Mouse (Mus musculus): ENCODE results near the gene Tbx3. TPM values are rescaled to one million over a fixed set of nuclear protein-coding genes. Genes with fewer than 3 reads are reported as not detected.

Tbx3 gene
- polyA plus RNA-seq, 1 experiment from 2014 or later: 20.6 TPM

DNA sequence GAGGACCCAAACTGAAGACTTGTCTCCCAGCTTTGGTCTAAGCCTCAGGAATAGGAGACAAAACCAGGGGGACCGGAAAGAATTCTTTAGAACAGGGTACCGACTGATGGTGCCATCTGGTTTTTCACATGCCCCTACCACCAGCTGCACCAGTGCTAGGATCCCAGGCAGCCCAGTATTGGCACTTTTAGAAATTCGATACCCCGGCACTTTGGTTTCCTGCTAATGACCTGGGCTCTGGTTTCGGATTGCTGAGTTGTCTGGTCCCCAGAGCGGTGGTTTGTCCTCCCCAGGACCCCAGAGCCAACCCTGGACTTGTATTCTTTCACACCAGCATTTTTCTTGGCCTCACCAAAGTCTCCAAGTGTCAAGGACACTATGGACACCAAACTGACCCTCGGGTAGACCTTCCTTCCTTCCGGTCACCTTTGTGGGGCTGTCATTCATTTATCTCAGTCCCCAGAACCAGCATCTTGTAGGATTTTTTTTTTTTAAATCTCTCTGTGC is 18.5 kb downstream of the Tbx3 start:
- Histone ChIP-seq H3K9me3 (ENCODE audit: control insufficient read depth, low read depth, low read length) (no peaks in the 10 kb centered on the region), H3K9ac (replicated peaks; ENCODE audit: low read depth, low read length) (no peak overlapping the region), H3K4me3 (ENCODE audit: low read depth, low read length) (no peak overlapping the region), H3K27me3 (ENCODE audit: control insufficient read depth, insufficient read depth, low read length) (peaks cover 38% of the 10 kb centered on the region), H3K27ac (ENCODE audit: low read length) (no peak overlapping the region), H3K4me1 (ENCODE audit: control insufficient read depth, insufficient read depth, low read length) (peaks cover 13% of the 10 kb centered on the region; the same call in 1 of the 2 replicates), H3K4me2 (replicated peaks; ENCODE audit: low read depth, low read length) (no peak overlapping the region), H3K36me3 (ENCODE audit: control insufficient read depth, insufficient read depth, low read length) (no peaks in the 10 kb centered on the region)
- WGBS: 38% methylated on average over 8 of the region's 8 CpGs
- no peak for ATAC-seq (ENCODE audit: insufficient number of reproducible peaks, insufficient read depth, low FRiP score, low read depth)

DNA sequence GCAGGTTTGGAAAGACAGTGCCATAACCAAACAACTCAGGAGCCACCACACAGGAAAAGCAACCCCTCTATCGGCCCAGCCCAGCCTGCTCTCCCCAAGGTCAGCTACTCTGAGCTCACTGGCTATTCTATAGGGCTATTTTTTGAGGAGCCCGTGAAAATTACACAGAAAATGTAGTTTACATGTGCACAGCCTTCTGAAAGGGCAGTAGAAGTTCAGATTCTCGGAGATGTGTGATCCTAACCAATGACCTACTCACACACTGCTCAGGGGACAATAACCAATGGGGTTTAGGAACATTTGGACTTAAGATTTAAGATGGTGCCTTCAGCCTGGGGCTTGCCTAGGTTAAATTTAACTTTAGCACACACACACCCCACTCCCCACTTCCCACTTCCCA is 19.0 kb downstream of the Tbx3 start:
- 39% methylated on average over 3 of the region's 3 CpGs for WGBS
- Histone ChIP-seq H3K4me2 (replicated peaks; ENCODE audit: low read depth, low read length) (no peak overlapping the region), H3K9me3 (ENCODE audit: control insufficient read depth, low read depth, low read length) (no peaks in the 10 kb centered on the region), H3K9ac (replicated peaks; ENCODE audit: low read depth, low read length) (no peak overlapping the region), H3K27me3 (ENCODE audit: control insufficient read depth, insufficient read depth, low read length) (peaks cover 38% of the 10 kb centered on the region), H3K4me3 (ENCODE audit: low read depth, low read length) (no peak overlapping the region), H3K36me3 (ENCODE audit: control insufficient read depth, insufficient read depth, low read length) (no peaks in the 10 kb centered on the region), H3K4me1 (ENCODE audit: control insufficient read depth, insufficient read depth, low read length) (peaks cover 13% of the 10 kb centered on the region; the same call in 1 of the 2 replicates), H3K27ac (ENCODE audit: low read length) (no peak overlapping the region)
- ATAC-seq (ENCODE audit: insufficient number of reproducible peaks, insufficient read depth, low FRiP score, low read depth): no peak

DNA sequence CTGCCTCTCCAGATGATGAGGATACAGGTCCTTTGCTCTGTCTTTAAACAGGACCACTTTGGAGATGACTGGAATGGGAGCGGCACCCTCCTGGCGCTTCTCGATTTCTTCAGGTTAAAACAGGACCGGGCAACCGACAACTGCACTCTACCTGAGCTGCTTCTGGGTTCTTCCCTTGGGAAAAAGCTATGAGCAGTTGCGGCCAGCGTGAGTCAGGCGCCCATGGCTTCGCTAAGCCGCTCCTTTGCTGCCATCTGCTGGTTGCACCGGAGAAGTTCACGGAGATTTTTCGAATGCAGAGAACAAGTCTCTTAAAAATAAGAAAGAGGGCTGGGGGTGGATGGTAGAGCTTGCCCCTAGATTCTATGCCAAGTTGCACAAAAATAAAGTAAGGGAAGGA is 20.6 kb downstream of the Tbx3 start:
- ATAC-seq (ENCODE audit: insufficient number of reproducible peaks, insufficient read depth, low FRiP score, low read depth): no peak
- peaks cover 33% of the 10 kb centered on the region for H3K27me3 ChIP-seq (ENCODE audit: control insufficient read depth, insufficient read depth, low read length)
- peaks cover 7% of the 10 kb centered on the region; the same call in 1 of the 2 replicates for H3K4me1 ChIP-seq (ENCODE audit: control insufficient read depth, insufficient read depth, low read length)
- WGBS: 1% methylated on average over 13 of the region's 13 CpGs
- H3K4me3 ChIP-seq (ENCODE audit: low read depth, low read length): no peak overlapping the region
- H3K9me3 ChIP-seq (ENCODE audit: control insufficient read depth, low read depth, low read length): no peaks in the 10 kb centered on the region
- no peak overlapping the region for H3K4me2 ChIP-seq (replicated peaks; ENCODE audit: low read depth, low read length)
- no peak overlapping the region for H3K9ac ChIP-seq (replicated peaks; ENCODE audit: low read depth, low read length)
- H3K36me3 ChIP-seq (ENCODE audit: control insufficient read depth, insufficient read depth, low read length): no peaks in the 10 kb centered on the region
- no peak overlapping the region for H3K27ac ChIP-seq (ENCODE audit: low read length)

DNA sequence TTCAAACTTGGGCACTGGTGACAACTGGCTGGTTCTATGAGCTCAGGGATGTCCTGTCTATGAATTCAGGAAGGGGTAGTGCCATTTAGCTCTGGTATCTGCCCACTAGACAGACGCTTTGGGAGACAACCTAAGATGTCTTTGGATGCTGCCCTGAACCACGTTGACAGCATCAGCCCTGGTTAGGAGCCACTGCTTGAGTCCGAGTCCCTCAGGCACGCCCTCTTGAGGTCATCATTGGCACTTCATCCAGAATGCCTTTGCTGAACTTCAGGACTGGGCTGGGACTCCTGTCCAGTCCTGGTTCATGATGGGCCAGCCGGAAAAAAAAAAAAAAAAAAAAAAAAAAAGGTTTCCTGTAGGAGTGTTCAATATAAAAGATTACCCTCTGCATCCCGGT is 22.0 kb downstream of the Tbx3 start:
- H3K27ac ChIP-seq (ENCODE audit: low read length): no peak overlapping the region
- H3K4me1 ChIP-seq (ENCODE audit: control insufficient read depth, insufficient read depth, low read length): no peaks in the 10 kb centered on the region; the same call in 1 of the 2 replicates
- no peaks in the 10 kb centered on the region for H3K9me3 ChIP-seq (ENCODE audit: control insufficient read depth, low read depth, low read length)
- no peaks in the 10 kb centered on the region for H3K36me3 ChIP-seq (ENCODE audit: control insufficient read depth, insufficient read depth, low read length)
- no peak for ATAC-seq (ENCODE audit: insufficient number of reproducible peaks, insufficient read depth, low FRiP score, low read depth)
- H3K4me3 ChIP-seq (ENCODE audit: low read depth, low read length): no peak overlapping the region
- peaks cover 23% of the 10 kb centered on the region for H3K27me3 ChIP-seq (ENCODE audit: control insufficient read depth, insufficient read depth, low read length)
- no peak overlapping the region for H3K9ac ChIP-seq (replicated peaks; ENCODE audit: low read depth, low read length)
- WGBS: 31% methylated on average over 6 of the region's 6 CpGs
- no peak overlapping the region for H3K4me2 ChIP-seq (replicated peaks; ENCODE audit: low read depth, low read length)

DNA sequence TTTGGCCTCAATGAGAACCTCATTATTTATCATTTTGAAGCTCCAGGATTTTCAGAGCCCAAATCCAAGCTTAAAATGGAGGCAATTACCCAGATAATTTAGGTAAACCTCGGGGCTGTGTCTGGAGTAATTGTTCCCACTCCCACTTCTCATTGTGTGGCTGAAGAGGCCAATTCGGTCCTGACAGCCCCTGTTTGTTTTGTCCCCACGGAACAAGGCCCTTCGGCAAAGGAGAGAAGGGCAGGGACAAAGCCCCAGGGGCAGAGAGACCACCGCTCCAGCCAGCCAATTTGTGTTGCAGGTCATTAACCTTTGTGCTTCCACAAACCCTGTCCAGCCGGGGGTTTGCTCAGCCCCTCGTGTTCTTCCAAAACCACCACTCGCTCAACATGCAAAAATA is 24.4 kb downstream of the Tbx3 start:
- Histone ChIP-seq H3K4me2 (replicated peaks; ENCODE audit: low read depth, low read length) (no peak overlapping the region), H3K27ac (ENCODE audit: low read length) (no peak overlapping the region), H3K9me3 (ENCODE audit: control insufficient read depth, low read depth, low read length) (no peaks in the 10 kb centered on the region), H3K27me3 (ENCODE audit: control insufficient read depth, insufficient read depth, low read length) (peaks cover 3% of the 10 kb centered on the region; the same call in 1 of the 2 replicates), H3K9ac (replicated peaks; ENCODE audit: low read depth, low read length) (no peak overlapping the region), H3K36me3 (ENCODE audit: control insufficient read depth, insufficient read depth, low read length) (no peaks in the 10 kb centered on the region), H3K4me1 (ENCODE audit: control insufficient read depth, insufficient read depth, low read length) (no peaks in the 10 kb centered on the region), H3K4me3 (ENCODE audit: low read depth, low read length) (no peak overlapping the region)
- ATAC-seq (ENCODE audit: insufficient number of reproducible peaks, insufficient read depth, low FRiP score, low read depth): no peak
- 21% methylated on average over 8 of the region's 8 CpGs for WGBS

DNA sequence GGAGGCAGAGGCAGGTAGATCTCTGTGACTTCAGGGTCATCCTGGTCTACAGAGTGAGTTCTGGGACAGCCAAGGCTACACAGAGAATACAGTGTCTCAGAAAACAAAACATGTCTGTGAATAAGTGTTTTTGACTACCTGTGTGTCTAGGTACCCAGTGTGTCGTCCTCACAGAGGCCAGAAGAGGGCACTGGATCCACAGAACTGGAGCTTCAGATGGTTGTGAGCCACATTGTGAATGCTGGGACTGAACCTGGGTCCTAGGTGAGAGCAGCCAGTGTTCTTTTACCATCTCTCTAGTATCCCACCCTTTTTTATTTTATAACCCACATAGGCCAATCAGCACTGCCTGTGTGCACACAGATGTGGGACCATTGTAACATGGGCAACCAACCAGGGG is 32.6 kb downstream of the Tbx3 start:
- ATAC-seq (ENCODE audit: insufficient number of reproducible peaks, insufficient read depth, low FRiP score, low read depth): no peak
- Histone ChIP-seq H3K9ac (replicated peaks; ENCODE audit: low read depth, low read length) (no peak overlapping the region), H3K27ac (ENCODE audit: low read length) (no peak overlapping the region), H3K4me1 (ENCODE audit: control insufficient read depth, insufficient read depth, low read length) (no peaks in the 10 kb centered on the region), H3K36me3 (ENCODE audit: control insufficient read depth, insufficient read depth, low read length) (no peaks in the 10 kb centered on the region), H3K27me3 (ENCODE audit: control insufficient read depth, insufficient read depth, low read length) (peaks cover 23% of the 10 kb centered on the region), H3K4me2 (replicated peaks; ENCODE audit: low read depth, low read length) (no peak overlapping the region), H3K4me3 (ENCODE audit: low read depth, low read length) (no peak overlapping the region), H3K9me3 (ENCODE audit: control insufficient read depth, low read depth, low read length) (no peaks in the 10 kb centered on the region)
- 66% methylated on average over 1 of the region's 1 CpGs for WGBS

- WGBS: 55% methylated on average over 7 of the region's 7 CpGs
- H3K27me3 ChIP-seq (ENCODE audit: control insufficient read depth, insufficient read depth, low read length): peaks cover 31% of the 10 kb centered on the region
Observed at GRCm38 (mm10) chr5:119704900-119705299, 34.4 kb downstream of the Tbx3 start.

DNA sequence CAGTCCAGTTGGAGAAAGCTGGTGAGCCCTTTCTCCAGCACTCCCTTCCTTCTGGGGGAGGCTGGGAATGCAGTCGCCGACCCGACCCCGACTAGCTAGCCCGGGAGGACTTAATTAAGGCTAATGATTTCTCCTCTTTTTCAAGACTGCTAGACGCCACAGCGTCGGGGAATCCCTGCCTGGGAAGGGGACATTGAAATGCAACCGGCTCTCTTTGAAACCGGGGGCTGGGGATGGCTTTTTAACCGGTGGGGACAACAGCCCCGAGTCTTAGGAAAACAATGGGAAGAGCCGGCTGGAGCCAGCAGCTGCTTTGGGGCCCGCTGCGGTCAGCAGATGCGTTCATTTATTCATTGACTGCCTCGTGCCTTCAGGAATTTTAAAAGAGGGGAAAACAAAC is 36.0 kb downstream of the Tbx3 start:
- Histone ChIP-seq H3K4me3 (ENCODE audit: low read depth, low read length) (0 out of 2 replicates have a peak overlapping the region, but pooled peaks have one; percentile 2), H3K27ac (ENCODE audit: low read length) (no peak overlapping the region), H3K9ac (replicated peaks; ENCODE audit: low read depth, low read length) (no peak overlapping the region), H3K4me1 (ENCODE audit: control insufficient read depth, insufficient read depth, low read length) (no peaks in the 10 kb centered on the region), H3K36me3 (ENCODE audit: control insufficient read depth, insufficient read depth, low read length) (no peaks in the 10 kb centered on the region), H3K4me2 (replicated peaks; ENCODE audit: low read depth, low read length) (peak overlapping the region; percentile 26), H3K27me3 (ENCODE audit: control insufficient read depth, insufficient read depth, low read length) (peaks cover 31% of the 10 kb centered on the region), H3K9me3 (ENCODE audit: control insufficient read depth, low read depth, low read length) (no peaks in the 10 kb centered on the region)
- no peak for ATAC-seq (ENCODE audit: insufficient number of reproducible peaks, insufficient read depth, low FRiP score, low read depth)
- 1% methylated on average over 17 of the region's 17 CpGs for WGBS

More at GRCm38 (mm10) chr5:119704900-119705299, 34.4 kb downstream of the Tbx3 start:
- H3K9ac ChIP-seq (replicated peaks; ENCODE audit: low read depth, low read length): no peak overlapping the region
- no peak overlapping the region for H3K4me2 ChIP-seq (replicated peaks; ENCODE audit: low read depth, low read length)
- H3K4me1 ChIP-seq (ENCODE audit: control insufficient read depth, insufficient read depth, low read length): no peaks in the 10 kb centered on the region
- ATAC-seq (ENCODE audit: insufficient number of reproducible peaks, insufficient read depth, low FRiP score, low read depth): no peak
- H3K36me3 ChIP-seq (ENCODE audit: control insufficient read depth, insufficient read depth, low read length): no peaks in the 10 kb centered on the region
- H3K9me3 ChIP-seq (ENCODE audit: control insufficient read depth, low read depth, low read length): no peaks in the 10 kb centered on the region
- no peak overlapping the region for H3K4me3 ChIP-seq (ENCODE audit: low read depth, low read length)
- no peak overlapping the region for H3K27ac ChIP-seq (ENCODE audit: low read length)
